Mouse (Mus musculus) ES-CJ7 (cell line): ENCODE data around the gene Rbms1.
A peak's percentile ranks its signal among the peaks of the same experiment; 100 is the strongest.

Source experiments
- DNase-seq: peaks from one replicate; pipeline ENCODE4 v3.0.0; 2011; ENCODE audit warnings: low read depth, low spot score

Rbms1 gene

GRCm38 (mm10) chr2:60962671-60963421, at the start of gene Rbms1:
TSS of gene Rbms1 (minus strand) at chr2:60963192.
- DNase-seq: peak; percentile 55

GRCm38 (mm10) chr2:61012249-61012828, 49.3 kb upstream of the Rbms1 start:
- no peak for DNase-seq

DNA sequence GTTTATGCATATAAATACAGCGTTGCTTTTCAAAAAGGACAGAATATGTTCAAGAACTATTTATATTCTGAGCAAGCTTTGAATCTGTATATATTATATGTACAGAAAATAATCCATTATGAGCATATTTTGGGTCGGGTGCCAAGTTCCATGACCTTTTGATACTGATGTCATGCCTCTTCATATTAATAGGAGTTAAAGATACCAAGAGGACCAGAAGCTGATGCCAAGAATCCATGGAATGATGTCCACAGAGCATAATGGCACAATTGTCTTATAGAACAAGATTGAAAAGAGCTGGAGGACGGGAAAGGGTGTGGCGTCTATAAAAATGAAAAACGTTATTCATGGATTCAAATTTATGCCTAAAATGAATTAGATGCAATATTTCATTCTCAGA, 23.3 kb upstream of the Rbms1 start:
- no peak for DNase-seq

DNA sequence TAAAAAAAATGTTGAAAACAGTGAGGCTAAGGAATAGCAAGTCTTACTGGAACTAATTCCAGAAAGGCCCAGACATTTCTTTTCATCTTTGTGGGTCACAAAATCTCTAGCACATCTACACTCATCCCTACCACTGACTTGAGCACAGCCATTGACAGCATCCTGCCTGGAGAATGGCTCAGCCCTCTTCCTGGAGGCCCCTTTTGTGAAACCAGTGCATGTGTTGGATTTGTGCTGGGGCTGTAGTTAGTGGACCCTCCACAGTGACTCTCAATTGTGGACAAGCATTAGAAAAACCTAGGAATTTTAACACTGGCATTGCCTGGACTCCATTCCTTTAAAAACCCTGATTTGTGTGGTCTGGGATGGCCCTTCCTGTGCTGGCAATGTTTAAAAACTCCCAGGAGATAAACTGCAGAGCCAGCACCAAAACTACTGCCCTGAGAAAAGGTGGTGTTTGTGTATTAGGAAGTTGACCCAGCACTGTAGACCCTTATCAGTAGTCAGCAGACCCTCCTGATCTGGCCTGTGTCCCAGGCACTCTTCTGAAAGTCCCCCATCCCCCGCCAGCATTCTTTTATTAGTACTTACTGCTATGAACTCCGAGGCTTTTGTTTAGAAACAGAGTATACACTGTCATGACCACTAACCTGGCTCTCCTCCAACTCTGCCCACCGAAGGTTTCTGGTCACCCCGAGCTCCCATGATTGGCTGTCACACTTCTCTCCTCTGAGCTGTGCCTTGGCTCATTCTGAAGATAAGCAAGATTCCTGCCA, 15.7 kb upstream of the Rbms1 start:
- no peak for DNase-seq

GRCm38 (mm10) chr2:60972189-60972814, 9.3 kb upstream of the Rbms1 start:
- DNase-seq: no peak

GRCm38 (mm10) chr2:60963616-60964015, 624 bp upstream of the Rbms1 start:
- no peak for DNase-seq

GRCm38 (mm10) chr2:60962001-60962670, 856 bp downstream of the Rbms1 start:
- DNase-seq: peak; percentile 33

GRCm38 (mm10) chr2:60961281-60961680, 1.7 kb downstream of the Rbms1 start:
- no peak for DNase-seq

- DNase-seq: no peak
Measured at GRCm38 (mm10) chr2:60948241-60948640, 14.8 kb downstream of the Rbms1 start.

DNA sequence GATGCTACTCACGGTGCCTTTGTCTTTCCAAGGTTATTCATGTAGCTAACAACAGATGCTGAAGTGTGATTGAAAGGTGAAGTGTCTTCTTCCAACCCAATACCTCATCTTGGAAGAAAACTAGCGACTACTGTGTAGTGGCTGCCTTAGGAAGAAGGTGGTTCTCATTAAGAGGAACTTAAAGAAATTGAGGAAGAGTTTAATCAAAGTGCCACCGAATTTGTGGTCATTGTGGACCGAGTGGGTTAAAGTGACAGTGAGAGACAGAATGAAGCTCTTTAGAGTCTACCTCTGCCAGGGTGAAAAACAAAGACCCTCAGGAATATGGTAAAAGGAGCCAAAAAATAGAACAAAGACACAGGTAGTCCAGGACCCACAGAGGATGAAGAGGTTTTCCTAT, 15.2 kb downstream of the Rbms1 start:
- DNase-seq: no peak

DNA sequence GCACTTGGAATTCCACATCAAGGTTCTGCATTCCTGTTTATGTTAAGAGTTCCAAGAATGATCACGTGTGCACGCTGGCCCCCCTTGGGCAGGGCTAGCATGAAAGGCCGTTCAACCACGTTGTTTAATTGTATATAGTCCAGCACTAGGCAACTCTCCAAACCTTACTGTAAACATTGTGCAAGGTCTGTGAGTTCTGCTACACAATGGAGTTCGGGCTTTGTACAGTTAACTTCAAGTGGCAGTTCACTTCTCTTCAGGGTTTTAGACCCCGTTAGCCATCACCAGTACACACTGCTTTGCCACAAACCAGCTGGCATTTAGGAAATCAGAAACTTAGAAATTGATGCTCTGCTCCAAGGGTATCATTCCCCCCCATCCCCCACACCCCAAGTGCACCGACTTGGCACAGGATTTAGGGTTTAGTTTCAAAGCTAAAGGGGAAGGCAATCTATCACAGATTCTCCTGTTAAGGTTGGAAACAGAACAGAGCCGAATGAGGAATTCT, 22.5 kb downstream of the Rbms1 start:
- no peak for DNase-seq

DNA sequence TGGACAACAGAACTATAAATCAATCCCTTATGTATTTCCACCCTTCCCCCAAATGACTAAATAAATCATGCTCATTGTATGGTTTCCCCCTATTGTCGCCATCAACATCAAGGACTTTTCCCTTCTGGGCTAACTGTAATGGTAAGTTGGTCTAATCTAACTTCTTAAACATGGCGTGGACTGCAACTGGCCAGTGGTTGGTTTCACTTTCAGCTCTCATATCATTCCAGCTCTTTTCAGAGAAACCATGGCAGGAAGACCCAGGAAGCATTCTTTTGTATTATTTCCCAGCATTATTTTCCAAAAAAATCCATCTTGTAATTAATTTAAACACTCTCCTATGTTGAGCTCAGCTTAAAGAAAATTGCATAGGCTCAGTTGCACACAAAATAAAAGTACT, 23.0 kb downstream of the Rbms1 start:
- DNase-seq: no peak

DNA sequence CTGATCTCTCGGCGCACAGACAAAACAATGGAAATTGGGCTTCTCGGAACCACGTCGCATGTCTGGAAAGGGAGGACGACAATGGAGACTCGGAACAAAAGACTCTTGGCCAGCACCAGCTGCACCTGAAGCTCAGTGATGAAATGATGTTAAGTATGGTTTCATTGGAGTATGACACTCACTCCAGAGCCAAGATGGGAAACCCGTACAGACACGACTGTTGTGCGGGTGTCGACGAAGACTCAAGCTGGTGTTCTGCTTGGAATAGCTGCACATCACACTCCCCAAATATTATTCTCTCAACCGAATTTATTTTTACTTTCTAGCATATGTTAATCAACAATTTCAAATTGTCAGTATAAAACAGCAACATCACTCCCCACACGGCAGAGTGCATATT, 26.1 kb downstream of the Rbms1 start:
- DNase-seq: no peak

GRCm38 (mm10) chr2:60928948-60929347, 34.0 kb downstream of the Rbms1 start:
- DNase-seq: no peak

- no peak for DNase-seq
Measured at GRCm38 (mm10) chr2:60927906-60928775, 34.9 kb downstream of the Rbms1 start.

- DNase-seq: no peak
Measured at GRCm38 (mm10) chr2:60925063-60925462, 37.9 kb downstream of the Rbms1 start.

DNA sequence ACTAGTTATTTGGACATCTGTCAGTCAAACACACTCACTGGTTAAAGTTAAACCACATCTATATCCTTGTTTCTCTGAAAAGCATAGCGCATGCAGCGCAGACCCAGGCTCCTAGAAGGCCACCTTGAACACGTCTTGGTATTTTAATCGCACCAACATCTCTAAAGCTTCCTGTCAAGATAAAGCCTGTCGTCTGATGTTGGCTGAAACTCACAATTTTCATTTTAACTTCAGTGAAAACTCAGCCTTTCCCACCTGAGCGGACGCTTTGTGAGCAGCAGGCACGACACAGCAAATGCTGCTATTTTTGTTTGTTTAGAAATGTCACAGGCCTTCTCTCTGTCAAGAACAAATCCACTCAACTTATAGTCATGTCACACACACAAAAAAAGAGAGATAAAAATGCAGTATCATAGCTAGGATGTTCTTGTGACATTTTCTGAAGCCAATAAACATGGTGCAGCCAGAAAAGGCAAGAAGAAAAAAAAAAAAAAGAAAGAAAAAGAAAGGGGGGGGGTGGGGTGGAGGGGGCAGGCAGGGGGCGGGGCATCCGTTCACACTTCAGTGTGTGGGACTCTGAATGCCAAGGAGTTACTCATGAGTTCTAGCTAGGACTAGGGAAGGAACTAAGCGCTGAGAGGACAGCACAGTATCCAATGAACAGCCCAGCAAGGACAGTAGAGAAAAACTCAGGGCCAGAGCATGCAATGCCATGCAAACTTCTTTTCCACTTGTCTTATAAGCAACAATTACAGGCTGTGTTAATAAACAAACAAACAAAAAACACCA, 39.0 kb downstream of the Rbms1 start:
- no peak for DNase-seq

- no peak for DNase-seq
Measured at GRCm38 (mm10) chr2:60923111-60923510, 39.9 kb downstream of the Rbms1 start.

- DNase-seq: no peak
Measured at GRCm38 (mm10) chr2:60922351-60922750, 40.6 kb downstream of the Rbms1 start.

DNA sequence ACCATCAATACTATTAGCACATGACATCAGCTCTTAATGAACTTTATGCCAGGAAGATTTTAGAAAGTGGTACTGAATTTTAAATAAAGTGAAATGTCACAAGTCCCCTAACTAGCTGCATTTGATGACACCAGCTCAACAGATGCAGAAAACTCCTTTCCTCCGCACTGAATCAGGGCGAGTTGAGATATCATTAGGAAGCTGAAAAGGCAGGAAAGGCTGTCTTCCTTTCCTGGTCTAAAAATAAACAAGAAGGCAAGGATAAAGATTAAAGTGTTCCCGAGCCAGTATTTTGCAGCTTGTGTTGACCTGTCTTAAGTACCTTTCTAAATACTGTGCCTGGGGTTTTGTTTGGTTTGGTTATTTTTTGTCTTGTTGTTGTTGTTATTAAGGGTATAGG, 42.9 kb downstream of the Rbms1 start:
- DNase-seq: no peak
